Mouse (Mus musculus): ENCODE measurements around the gene Nhej1. TPM values are rescaled to one million over a fixed set of nuclear protein-coding genes. Genes with fewer than 3 reads are reported as not detected.

Nhej1 gene
- polyA plus RNA-seq, 1 experiment = 1.3 TPM

DNA sequence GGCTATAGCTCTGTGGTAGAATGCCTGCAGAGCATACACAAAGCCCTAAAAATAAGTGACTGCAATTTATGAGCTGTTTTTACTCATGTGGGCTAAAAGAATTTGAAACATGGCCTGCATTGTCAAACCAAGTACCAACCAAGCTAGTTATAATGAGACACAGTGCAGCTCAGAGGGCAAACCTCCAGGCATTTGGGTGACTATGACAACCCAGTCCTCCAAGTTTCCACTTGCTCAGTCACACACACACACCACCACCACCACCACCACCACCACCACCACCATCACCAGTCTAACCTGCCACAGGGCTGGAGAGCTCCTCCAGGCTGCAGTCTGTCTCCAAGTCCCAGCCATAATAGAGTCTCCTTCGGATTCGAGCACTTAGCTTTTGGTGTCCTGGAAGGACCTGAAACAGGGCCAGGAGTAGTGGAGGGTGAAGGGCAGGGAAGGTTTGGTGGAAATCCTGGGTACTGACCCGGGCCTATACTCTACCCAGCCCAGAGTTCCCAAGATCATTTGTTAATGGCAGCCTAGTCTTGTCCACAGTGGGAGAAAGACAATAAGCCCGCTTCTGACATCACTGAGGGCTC is 15.7 kb upstream of the Nhej1 start:
- H3K27me3 ChIP-seq (ENCODE audit: control insufficient read depth, insufficient read depth, low read length) = no peaks in the 10 kb centered on the region
- no peak for TF ChIP-seq POLR2A (IDR thresholded peaks at IDR 0.05; ENCODE audit: low read depth, low read length)
- TF ChIP-seq CTCF (IDR thresholded peaks at IDR 0.05; ENCODE audit: extremely low read depth, insufficient read depth, insufficient read length, insufficient replicate concordance) = no peak
- peaks cover 38% of the 10 kb centered on the region for H3K36me3 ChIP-seq (ENCODE audit: control insufficient read depth, insufficient read depth, low read length)
- 34% methylated on average over 4 of the region's 4 CpGs for WGBS
- peak overlapping the region; percentile 86 for H3K4me3 ChIP-seq (ENCODE audit: extremely low read depth, insufficient read depth, insufficient read length)
- H3K4me1 ChIP-seq (ENCODE audit: control insufficient read depth, insufficient read depth, insufficient read length) = peaks cover 4% of the 10 kb centered on the region
- peak overlapping the region; percentile 99 for H3K27ac ChIP-seq (ENCODE audit: insufficient read depth, low read length)
- DNase-seq (ENCODE audit: low read depth in 1 of 2, low spot score in 2 of 2) = no peak

DNA sequence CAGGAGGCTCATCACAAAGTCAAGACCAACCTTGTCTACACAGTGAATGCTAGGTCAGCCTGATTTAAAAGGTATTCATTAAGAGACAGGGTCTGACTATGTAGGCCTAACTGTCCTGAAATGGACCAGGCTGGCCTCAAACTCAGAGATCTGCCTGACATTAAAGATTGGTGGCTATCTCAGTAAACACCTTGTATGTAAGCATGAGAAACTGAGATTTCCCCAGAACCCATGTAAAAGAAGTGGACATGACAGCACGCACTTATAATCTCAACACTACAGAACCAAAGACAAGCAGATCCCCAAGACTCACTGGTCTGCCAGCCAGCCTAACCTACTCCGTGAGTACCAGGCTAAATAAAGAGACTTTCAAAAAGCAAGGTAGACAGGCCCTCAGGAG is 13.4 kb upstream of the Nhej1 start:
- Histone ChIP-seq H3K36me3 (ENCODE audit: control insufficient read depth, insufficient read depth, low read length) (peaks cover 33% of the 10 kb centered on the region), H3K27ac (ENCODE audit: insufficient read depth, low read length) (no peak overlapping the region), H3K4me3 (ENCODE audit: extremely low read depth, insufficient read depth, insufficient read length) (no peak overlapping the region), H3K4me1 (ENCODE audit: control insufficient read depth, insufficient read depth, insufficient read length) (peaks cover 4% of the 10 kb centered on the region), H3K27me3 (ENCODE audit: control insufficient read depth, insufficient read depth, low read length) (no peaks in the 10 kb centered on the region)
- 96% methylated on average over 2 of the region's 2 CpGs for WGBS
- no peak for DNase-seq (ENCODE audit: low read depth in 1 of 2, low spot score in 2 of 2)
- TF ChIP-seq CTCF (IDR thresholded peaks at IDR 0.05; ENCODE audit: extremely low read depth, insufficient read depth, insufficient read length, insufficient replicate concordance) = no peak
- no peak for TF ChIP-seq POLR2A (IDR thresholded peaks at IDR 0.05; ENCODE audit: low read depth, low read length)

DNA sequence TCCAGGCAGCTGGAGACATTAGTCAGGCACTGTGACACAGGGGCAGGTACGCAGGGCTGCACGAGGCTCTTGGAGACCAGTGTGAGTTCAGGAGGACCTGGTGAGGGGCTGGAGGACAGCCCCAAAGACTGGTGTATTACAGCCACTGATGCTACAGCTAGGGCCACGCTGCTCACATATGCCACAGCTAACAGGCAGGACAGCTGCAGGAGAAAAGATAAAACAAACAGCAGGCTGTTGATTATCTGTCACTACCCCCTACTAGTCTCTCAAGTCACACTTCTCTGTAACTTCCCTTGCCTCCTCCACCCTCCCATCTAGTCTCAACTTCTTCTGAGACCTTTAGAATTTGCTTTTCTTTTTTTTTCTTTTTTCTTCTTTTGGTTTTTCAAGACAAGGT is 11.7 kb upstream of the Nhej1 start:
- 86% methylated on average over 3 of the region's 3 CpGs for WGBS
- DNase-seq (ENCODE audit: low read depth in 1 of 2, low spot score in 2 of 2) = no peak
- H3K4me1 ChIP-seq (ENCODE audit: control insufficient read depth, insufficient read depth, insufficient read length) = peaks cover 4% of the 10 kb centered on the region; the same call in 1 of the 2 replicates

DNA sequence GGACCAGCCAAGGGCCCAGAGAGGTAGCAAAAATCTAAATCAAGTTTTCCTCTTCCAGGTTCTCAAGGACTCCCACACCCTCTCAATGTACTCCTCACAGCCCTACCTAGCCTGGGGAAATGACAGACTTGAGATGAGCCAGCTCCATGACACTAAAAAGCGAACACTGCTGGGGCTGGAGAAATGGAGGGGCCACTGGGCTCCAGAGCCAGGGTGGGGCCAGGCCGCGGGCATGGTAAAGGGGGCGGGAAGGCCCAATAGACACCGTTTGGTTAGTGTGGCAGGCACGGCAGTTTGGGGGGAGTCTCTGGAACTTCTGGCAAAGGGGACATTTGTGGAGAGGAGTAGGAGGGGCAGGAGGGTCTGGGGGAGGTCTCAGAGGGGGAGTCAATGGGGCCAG is 11.3 kb upstream of the Nhej1 start:
- peaks cover 4% of the 10 kb centered on the region; the same call in 1 of the 2 replicates for H3K4me1 ChIP-seq (ENCODE audit: control insufficient read depth, insufficient read depth, insufficient read length)
- no peak for DNase-seq (ENCODE audit: low read depth in 1 of 2, low spot score in 2 of 2)
- 84% methylated on average over 6 of the region's 6 CpGs for WGBS
- no peak overlapping the region for H3K4me3 ChIP-seq (ENCODE audit: extremely low read depth, insufficient read depth, insufficient read length)
- H3K27me3 ChIP-seq (ENCODE audit: control insufficient read depth, insufficient read depth, low read length) = no peaks in the 10 kb centered on the region
- peaks cover 33% of the 10 kb centered on the region for H3K36me3 ChIP-seq (ENCODE audit: control insufficient read depth, insufficient read depth, low read length)
- no peak overlapping the region for H3K27ac ChIP-seq (ENCODE audit: insufficient read depth, low read length)
- TF ChIP-seq CTCF (IDR thresholded peaks at IDR 0.05; ENCODE audit: extremely low read depth, insufficient read depth, insufficient read length, insufficient replicate concordance) = no peak
- no peak for TF ChIP-seq POLR2A (IDR thresholded peaks at IDR 0.05; ENCODE audit: low read depth, low read length)

More for the DNA sequence above, 11.7 kb upstream of the Nhej1 start:
- Histone ChIP-seq H3K36me3 (ENCODE audit: control insufficient read depth, insufficient read depth, low read length) (peaks cover 33% of the 10 kb centered on the region), H3K4me3 (ENCODE audit: extremely low read depth, insufficient read depth, insufficient read length) (no peak overlapping the region), H3K27me3 (ENCODE audit: control insufficient read depth, insufficient read depth, low read length) (no peaks in the 10 kb centered on the region), H3K27ac (ENCODE audit: insufficient read depth, low read length) (peak overlapping the region; percentile 18; the same call in 1 of the 2 replicates)
- no peak for TF ChIP-seq CTCF (IDR thresholded peaks at IDR 0.05; ENCODE audit: extremely low read depth, insufficient read depth, insufficient read length, insufficient replicate concordance)
- no peak for TF ChIP-seq POLR2A (IDR thresholded peaks at IDR 0.05; ENCODE audit: low read depth, low read length)

DNA sequence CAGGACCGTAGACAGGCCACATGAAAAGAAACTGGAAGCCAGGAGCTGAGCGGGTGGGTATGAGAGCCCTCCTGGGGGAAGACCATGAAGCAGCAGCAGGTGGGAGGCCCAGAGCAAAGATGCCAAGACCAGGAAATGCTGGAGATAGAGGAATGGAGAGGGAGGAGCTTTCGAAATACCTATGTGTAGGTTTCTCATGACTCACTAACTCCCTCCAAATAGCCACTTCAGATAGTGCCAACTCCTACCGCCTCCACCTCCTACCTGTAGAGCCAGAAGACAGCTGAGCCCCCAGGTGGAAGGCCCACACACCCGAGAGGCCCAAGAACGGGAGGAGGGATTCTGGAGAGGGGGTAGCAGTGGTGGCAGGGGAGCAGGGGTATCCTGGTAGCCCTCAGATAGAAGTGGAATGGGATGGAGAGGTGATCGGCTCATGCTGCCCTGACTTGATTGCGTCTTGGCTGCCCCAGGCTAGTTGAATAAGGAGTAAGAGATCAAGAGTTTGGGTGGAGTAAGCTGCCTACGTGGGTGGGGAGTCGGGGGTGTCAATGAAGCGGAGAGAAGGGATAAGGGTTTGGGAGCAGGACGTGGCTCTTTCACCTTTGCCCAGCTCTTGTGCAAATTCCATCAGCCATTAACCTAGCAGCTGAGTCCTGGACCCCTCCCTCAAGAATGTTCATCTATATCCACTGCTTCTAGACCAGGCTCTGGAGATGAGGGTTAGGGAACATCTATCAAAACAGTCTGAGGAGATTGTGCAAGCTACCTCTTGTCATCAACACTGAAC is 8.6 kb upstream of the Nhej1 start, which contains the start of gene Slc23a3:
TSS of gene Slc23a3 (minus strand) at position 470 of the 787 bp plus-strand sequence.
- no peak for DNase-seq (ENCODE audit: low read depth in 1 of 2, low spot score in 2 of 2)
- 67% methylated on average over 12 of the region's 12 CpGs for WGBS
- Histone ChIP-seq H3K4me3 (ENCODE audit: extremely low read depth, insufficient read depth, insufficient read length) (no peak within 1 kb of the TSS), H3K36me3 (ENCODE audit: control insufficient read depth, insufficient read depth, low read length) (peaks cover 25% of the 10 kb centered on the region), H3K27me3 (ENCODE audit: control insufficient read depth, insufficient read depth, low read length) (no peaks in the 10 kb centered on the region), H3K27ac (ENCODE audit: insufficient read depth, low read length) (no peak within 1 kb of the TSS), H3K4me1 (ENCODE audit: control insufficient read depth, insufficient read depth, insufficient read length) (no peaks in the 10 kb centered on the region)
- TF ChIP-seq CTCF (IDR thresholded peaks at IDR 0.05; ENCODE audit: extremely low read depth, insufficient read depth, insufficient read length, insufficient replicate concordance) (no peak), POLR2A (IDR thresholded peaks at IDR 0.05; ENCODE audit: low read depth, low read length) (no peak)

DNA sequence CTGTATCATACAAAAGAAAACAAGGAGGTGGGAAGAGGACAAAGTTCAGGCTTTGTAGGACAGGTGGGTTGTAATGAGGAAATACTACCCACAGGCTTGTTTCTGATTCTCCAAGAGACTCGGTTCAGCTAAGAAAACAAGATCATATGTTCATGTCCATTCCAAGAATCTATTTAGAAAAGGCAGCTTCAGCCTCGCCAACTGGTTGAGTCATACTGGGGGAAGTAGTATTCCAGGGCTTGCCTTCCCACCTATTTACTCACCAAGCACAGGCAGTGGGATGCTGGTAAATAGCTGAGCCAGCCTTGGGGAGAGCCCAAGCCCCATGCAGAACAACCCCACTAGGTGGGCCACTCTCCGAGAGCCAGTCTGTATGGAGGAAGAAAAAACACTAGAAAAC is 3.6 kb upstream of the Nhej1 start:
- no peak overlapping the region for H3K4me3 ChIP-seq (ENCODE audit: extremely low read depth, insufficient read depth, insufficient read length)
- TF ChIP-seq CTCF (IDR thresholded peaks at IDR 0.05; ENCODE audit: extremely low read depth, insufficient read depth, insufficient read length, insufficient replicate concordance) = no peak
- no peak for TF ChIP-seq POLR2A (IDR thresholded peaks at IDR 0.05; ENCODE audit: low read depth, low read length)
- 85% methylated on average over 3 of the region's 3 CpGs for WGBS
- no peak overlapping the region for H3K27ac ChIP-seq (ENCODE audit: insufficient read depth, low read length)
- no peaks in the 10 kb centered on the region for H3K27me3 ChIP-seq (ENCODE audit: control insufficient read depth, insufficient read depth, low read length)
- no peak for DNase-seq (ENCODE audit: low read depth in 1 of 2, low spot score in 2 of 2)
- peaks cover 3% of the 10 kb centered on the region; the same call in 1 of the 2 replicates for H3K4me1 ChIP-seq (ENCODE audit: control insufficient read depth, insufficient read depth, insufficient read length)
- H3K36me3 ChIP-seq (ENCODE audit: control insufficient read depth, insufficient read depth, low read length) = no peaks in the 10 kb centered on the region

Data from spleen, adult 2 months (tissue).